Mouse (Mus musculus) urinary bladder, adult 18-20 months (tissue): ENCODE data around the gene Zcwpw1.

ENCODE experiments used
- DNase-seq, 2 experiments: peaks; one replicate each; pipeline ENCODE4 v3.0.0; 2022; ENCODE audit warnings: low spot score in 2 of 2, mixed read lengths in 2 of 2

The Zcwpw1 gene

GRCm38 (mm10) chr5:137755425-137755824 is 32.2 kb upstream of the Zcwpw1 start:
- no peak for DNase-seq

GRCm38 (mm10) chr5:137756106-137756505 is 31.5 kb upstream of the Zcwpw1 start:
- no peak for DNase-seq

GRCm38 (mm10) chr5:137756882-137757661 is 30.5 kb upstream of the Zcwpw1 start:
- DNase-seq, result peak; percentile 60 to 81

GRCm38 (mm10) chr5:137757887-137758286 is 29.7 kb upstream of the Zcwpw1 start:
- DNase-seq, result no peak

- DNase-seq, result no peak
Measured at GRCm38 (mm10) chr5:137758921-137759534, 28.6 kb upstream of the Zcwpw1 start.

GRCm38 (mm10) chr5:137759971-137760412 is 27.6 kb upstream of the Zcwpw1 start:
- peak; percentile 62 to 71 for DNase-seq

- DNase-seq, result no peak
Measured at GRCm38 (mm10) chr5:137764609-137765340, 22.8 kb upstream of the Zcwpw1 start.

GRCm38 (mm10) chr5:137766270-137766669 is 21.3 kb upstream of the Zcwpw1 start:
- no peak for DNase-seq

- DNase-seq, result no peak
Measured at GRCm38 (mm10) chr5:137768475-137768874, 19.1 kb upstream of the Zcwpw1 start.

- DNase-seq, result no peak
Measured at GRCm38 (mm10) chr5:137770709-137771108, 16.9 kb upstream of the Zcwpw1 start.

- no peak for DNase-seq
Measured at GRCm38 (mm10) chr5:137772755-137773154, 14.8 kb upstream of the Zcwpw1 start.

- no peak for DNase-seq
Measured at GRCm38 (mm10) chr5:137775587-137776290, 11.9 kb upstream of the Zcwpw1 start.

GRCm38 (mm10) chr5:137776408-137776918 is 11.1 kb upstream of the Zcwpw1 start:
- no peak for DNase-seq

GRCm38 (mm10) chr5:137777267-137777845 is 10.2 kb upstream of the Zcwpw1 start:
- DNase-seq, result no peak

- DNase-seq, result peak; percentile 95 to 98
Measured at GRCm38 (mm10) chr5:137778635-137779034, 9.0 kb upstream of the Zcwpw1 start, which contains the start of gene Ppp1r35. Ppp1r35 (plus strand) TSS chr5:137778849.

GRCm38 (mm10) chr5:137779053-137779933 is 8.3 kb upstream of the Zcwpw1 start:
- DNase-seq, result no peak

GRCm38 (mm10) chr5:137781661-137782060 is 5.9 kb upstream of the Zcwpw1 start:
- DNase-seq, result no peak

- DNase-seq, result no peak
Measured at GRCm38 (mm10) chr5:137782776-137783522, 4.6 kb upstream of the Zcwpw1 start.

- DNase-seq, result no peak
Measured at GRCm38 (mm10) chr5:137783901-137784540, 3.6 kb upstream of the Zcwpw1 start.
